Mouse (Mus musculus) limb, embryonic 15.5 days (tissue): ENCODE results near the gene Kdm4a. TPM values are rescaled to one million over a fixed set of nuclear protein-coding genes. Genes with fewer than 3 reads are reported as not detected.
A peak's percentile ranks its signal among the peaks of the same experiment; 100 is the strongest.

Experiments used
- ATAC-seq: fragments of 200-750 bp; cut with Nextera tagmentation; 2 replicates; pipeline ENCODE4 v1.8.0; 2017; ENCODE audit warnings: low read depth, moderate TSS enrichment; ENCODE audit not compliant: insufficient number of reproducible peaks, low FRiP score, low TSS enrichment
- H3K27ac ChIP-seq: fragments of 300-500 bp; sonication (generic); 2 replicates; pipeline ENCODE4 v1.5.1; 2015; ENCODE audit warnings: moderate library complexity, mild to moderate bottlenecking, inconsistent platforms
- H3K27me3 ChIP-seq: fragments of 300-500 bp; sonication (generic); 2 replicates; pipeline ENCODE4 v1.6.1; 2015; ENCODE audit warnings: inconsistent platforms
- H3K36me3 ChIP-seq: fragments of 300-500 bp; sonication (generic); 2 replicates; pipeline ENCODE4 v1.6.1; 2015; ENCODE audit warnings: inconsistent platforms
- H3K4me1 ChIP-seq: fragments of 300-500 bp; sonication (generic); 2 replicates; pipeline ENCODE4 v1.6.1; 2015; ENCODE audit warnings: inconsistent platforms
- H3K4me2 ChIP-seq: fragments of 300-500 bp; sonication (generic); 2 replicates; pipeline ENCODE4 v1.6.1; 2015; ENCODE audit warnings: mild to moderate bottlenecking, inconsistent platforms
- H3K4me3 ChIP-seq: fragments of 300-500 bp; sonication (generic); 2 replicates; pipeline ENCODE4 v1.5.1; 2015; ENCODE audit warnings: mild to moderate bottlenecking, inconsistent platforms
- H3K9ac ChIP-seq: fragments of 300-500 bp; sonication (generic); 2 replicates; pipeline ENCODE4 v1.6.1; 2015; ENCODE audit warnings: inconsistent platforms
- H3K9me3 ChIP-seq: fragments of 300-500 bp; sonication (generic); 2 replicates; pipeline ENCODE4 v1.6.1; 2016; ENCODE audit warnings: inconsistent platforms
- WGBS: fragments of 180-500 bp; shearing (Covaris S2); methylation state at CpG from one replicate; pipeline ENCODE4 v1.1.7; 2015; 5-methylcytosine and 5-hydroxymethylcytosine counted together
- polyA plus RNA-seq: library from polyadenylated mRNA; unstranded; fragments of >200 nt; fragmentation: Nextera tagmentation; extraction: Ambion mirVana; gene quantifications from 2 replicates; pipeline ENCODE4 v1.2.1, GENCODE M21; 2015

Gene Kdm4a
- polyA plus RNA-seq, 1 experiment from 2014 or later = 35.0 TPM

DNA sequence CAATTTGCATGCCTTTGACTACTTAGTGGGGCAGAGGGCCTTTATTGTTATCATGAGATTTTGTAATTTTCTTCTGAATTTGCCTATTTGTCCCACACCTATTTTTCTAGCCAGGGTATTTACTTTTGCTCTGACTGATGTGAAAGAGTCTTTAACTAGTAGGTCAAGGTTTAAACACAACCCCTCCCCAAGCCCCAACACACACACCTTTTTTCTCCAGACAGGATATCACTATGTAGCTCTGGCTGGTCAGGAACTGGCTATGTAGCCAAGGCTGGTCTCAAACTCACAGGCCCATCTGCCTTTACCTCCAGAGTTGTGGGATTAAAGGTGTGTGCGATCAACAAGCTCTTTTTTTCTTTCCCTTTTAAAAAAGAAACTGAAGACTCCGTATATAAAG lies 19.2 kb upstream of the Kdm4a start:
- Histone ChIP-seq H3K9me3 (no peaks in the 10 kb centered on the region), H3K4me2 (no peak overlapping the region), H3K4me3 (no peak overlapping the region), H3K9ac (no peak overlapping the region), H3K36me3 (no peaks in the 10 kb centered on the region), H3K4me1 (no peaks in the 10 kb centered on the region), H3K27me3 (no peaks in the 10 kb centered on the region), H3K27ac (no peak overlapping the region)
- 85% methylated on average over 2 of the region's 2 CpGs for WGBS
- no peak for ATAC-seq

DNA sequence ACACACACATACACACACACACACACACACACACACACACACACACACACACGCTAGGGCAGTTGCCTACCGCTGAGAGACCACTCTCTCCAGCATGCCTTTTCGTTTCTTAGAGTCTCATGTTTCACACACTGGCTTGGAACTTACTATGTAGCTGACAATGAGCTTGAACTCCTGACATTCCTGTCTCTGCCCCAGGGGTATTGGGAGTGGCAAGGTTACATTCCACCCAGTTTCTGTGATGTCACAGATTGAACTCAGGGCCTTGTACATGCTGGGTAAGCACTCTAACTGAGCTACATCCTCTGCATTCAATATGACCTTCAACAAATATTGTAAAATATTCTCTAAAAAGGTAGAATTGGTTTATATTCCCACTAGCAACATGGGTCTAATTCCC lies 18.8 kb upstream of the Kdm4a start:
- H3K9me3 ChIP-seq = no peaks in the 10 kb centered on the region
- H3K27ac ChIP-seq = no peak overlapping the region
- H3K4me3 ChIP-seq = no peak overlapping the region
- no peak overlapping the region for H3K9ac ChIP-seq
- ATAC-seq = no peak
- no peaks in the 10 kb centered on the region for H3K4me1 ChIP-seq
- no peaks in the 10 kb centered on the region for H3K27me3 ChIP-seq
- H3K36me3 ChIP-seq = no peaks in the 10 kb centered on the region
- 23% methylated on average over 3 of the region's 3 CpGs for WGBS
- H3K4me2 ChIP-seq = no peak overlapping the region

DNA sequence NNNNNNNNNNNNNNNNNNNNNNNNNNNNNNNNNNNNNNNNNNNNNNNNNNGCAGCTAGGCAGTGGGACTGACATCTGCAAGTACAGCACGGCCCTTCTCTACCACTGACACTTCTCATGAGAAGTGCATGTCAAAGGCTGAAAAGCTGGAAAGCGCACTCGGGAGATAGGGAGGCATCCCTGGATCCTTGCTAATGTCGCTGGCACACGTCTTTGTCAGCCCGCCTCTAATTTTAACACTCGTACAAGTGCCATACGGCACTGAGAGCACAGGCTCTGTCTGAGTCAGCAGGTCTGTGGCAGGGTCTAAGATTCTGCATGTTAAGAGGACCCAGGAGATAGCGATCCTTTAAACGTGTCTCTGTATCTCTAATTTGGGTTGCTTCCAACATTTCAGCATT lies 16.3 kb upstream of the Kdm4a start:
- H3K36me3 ChIP-seq = no peaks in the 10 kb centered on the region
- H3K27ac ChIP-seq = no peak overlapping the region
- 74% methylated on average over 10 of the region's 10 CpGs for WGBS
- no peak overlapping the region for H3K4me3 ChIP-seq
- ATAC-seq = no peak
- H3K4me1 ChIP-seq = no peaks in the 10 kb centered on the region
- H3K4me2 ChIP-seq = no peak overlapping the region
- no peak overlapping the region for H3K9ac ChIP-seq
- H3K27me3 ChIP-seq = no peaks in the 10 kb centered on the region
- no peaks in the 10 kb centered on the region for H3K9me3 ChIP-seq

DNA sequence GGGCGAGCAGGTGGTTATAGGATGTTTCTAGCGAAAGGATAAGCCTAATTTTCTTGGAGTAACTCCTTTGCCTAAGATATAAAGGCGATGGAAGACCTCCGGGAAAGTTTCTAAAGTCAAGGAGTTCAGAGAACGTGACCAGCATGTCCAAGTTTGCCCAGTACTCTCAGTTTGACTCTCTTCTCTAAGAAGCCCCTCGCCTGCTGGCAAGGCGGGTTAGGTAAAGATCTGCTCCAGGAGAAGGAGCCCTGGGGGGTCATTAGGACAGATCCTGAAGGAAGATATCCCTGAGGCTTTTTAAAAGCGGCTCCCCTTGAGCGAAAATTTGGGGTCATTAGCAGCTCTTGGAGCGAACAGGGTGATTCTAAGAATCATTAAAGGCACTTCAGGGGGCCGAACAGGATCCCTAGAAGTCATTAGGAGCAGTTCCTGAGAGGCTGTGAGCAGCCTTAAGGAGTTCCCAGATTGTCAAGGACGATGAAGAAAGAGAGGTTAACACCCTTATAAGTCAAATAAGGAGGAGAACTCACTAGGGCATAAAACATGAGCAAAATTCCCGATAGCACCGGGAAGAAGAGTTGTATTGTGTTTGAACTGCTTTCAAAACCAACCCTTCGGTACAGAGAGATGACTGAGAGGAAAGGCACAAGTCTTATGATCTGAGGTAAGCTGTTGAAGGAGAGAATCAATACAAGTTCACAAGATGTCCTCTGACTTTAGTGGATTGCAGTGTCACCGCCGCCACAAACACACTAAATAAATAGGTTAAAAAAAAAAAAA lies 648 bp upstream of the Kdm4a start:
- ATAC-seq = no peak
- Histone ChIP-seq H3K27me3 (no peaks in the 10 kb centered on the region), H3K36me3 (peaks cover 19% of the 10 kb centered on the region), H3K4me3 (peak overlapping the region; percentile 80), H3K9me3 (no peaks in the 10 kb centered on the region), H3K27ac (peak overlapping the region; percentile 96), H3K9ac (peak overlapping the region; percentile 31; the same call in 1 of the 2 replicates), H3K4me1 (peaks cover 13% of the 10 kb centered on the region), H3K4me2 (peak overlapping the region; percentile 66)
- 12% methylated on average over 17 of the region's 17 CpGs for whole genome bisulfite sequencing

DNA sequence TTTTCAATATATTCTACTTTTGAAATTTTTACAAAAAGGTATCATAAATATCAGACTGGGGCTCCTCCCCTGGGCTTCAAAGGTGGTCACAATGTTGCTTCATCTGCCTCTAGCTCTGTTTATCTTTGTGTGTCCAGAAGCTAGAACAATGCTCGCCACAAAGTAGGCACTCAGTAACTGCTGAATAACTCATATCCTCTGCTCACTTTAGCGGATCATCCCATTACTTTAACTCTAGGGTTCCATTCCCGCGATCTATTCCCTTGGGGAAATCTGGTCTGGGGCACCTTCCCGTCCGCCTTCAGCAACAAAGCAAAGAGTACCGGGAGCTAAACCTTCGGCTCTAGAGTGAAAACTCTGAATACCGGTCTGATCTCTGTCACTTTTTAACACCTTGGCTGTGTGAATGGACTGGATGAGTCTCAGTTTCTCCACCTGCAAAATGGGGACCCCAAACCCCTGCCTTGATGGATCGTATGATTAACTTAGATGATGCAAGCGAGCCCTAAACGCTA lies 834 bp downstream of the Kdm4a start:
- Histone ChIP-seq H3K9me3 (no peaks in the 10 kb centered on the region), H3K27ac (peak overlapping the region; percentile 96), H3K27me3 (no peaks in the 10 kb centered on the region), H3K4me2 (peak overlapping the region; percentile 57), H3K4me1 (peaks cover 13% of the 10 kb centered on the region), H3K4me3 (peak overlapping the region; percentile 80), H3K36me3 (peaks cover 34% of the 10 kb centered on the region), H3K9ac (peak overlapping the region; percentile 77)
- under 1% methylated on average over 12 of the region's 12 CpGs for WGBS
- ATAC-seq = no peak

DNA sequence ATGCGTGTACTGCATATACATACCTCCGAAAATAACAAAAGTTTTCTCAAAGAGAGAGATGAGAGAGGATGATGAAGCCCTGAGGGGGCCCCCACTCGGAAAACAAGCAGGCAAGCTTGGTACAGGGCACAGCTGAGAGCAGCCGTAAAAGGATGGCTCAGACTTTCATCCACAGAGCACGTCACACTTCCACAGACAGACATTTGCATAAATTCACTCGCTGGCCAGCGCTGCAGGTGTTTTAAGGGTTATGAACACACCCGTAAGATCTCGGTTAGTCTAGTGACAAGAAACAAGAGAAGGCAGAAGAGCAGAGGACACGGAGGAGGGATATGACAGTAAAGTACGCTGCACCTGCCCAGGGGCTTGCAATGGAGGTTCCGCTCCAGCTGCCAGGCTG lies 7.4 kb downstream of the Kdm4a start:
- H3K9me3 ChIP-seq = no peaks in the 10 kb centered on the region
- no peaks in the 10 kb centered on the region for H3K27me3 ChIP-seq
- H3K4me1 ChIP-seq = no peaks in the 10 kb centered on the region
- H3K36me3 ChIP-seq = peaks cover 98% of the 10 kb centered on the region
- H3K9ac ChIP-seq = no peak overlapping the region
- no peak for ATAC-seq
- 88% methylated on average over 12 of the region's 12 CpGs for WGBS
- H3K4me3 ChIP-seq = no peak overlapping the region
- H3K4me2 ChIP-seq = no peak overlapping the region
- H3K27ac ChIP-seq = no peak overlapping the region

DNA sequence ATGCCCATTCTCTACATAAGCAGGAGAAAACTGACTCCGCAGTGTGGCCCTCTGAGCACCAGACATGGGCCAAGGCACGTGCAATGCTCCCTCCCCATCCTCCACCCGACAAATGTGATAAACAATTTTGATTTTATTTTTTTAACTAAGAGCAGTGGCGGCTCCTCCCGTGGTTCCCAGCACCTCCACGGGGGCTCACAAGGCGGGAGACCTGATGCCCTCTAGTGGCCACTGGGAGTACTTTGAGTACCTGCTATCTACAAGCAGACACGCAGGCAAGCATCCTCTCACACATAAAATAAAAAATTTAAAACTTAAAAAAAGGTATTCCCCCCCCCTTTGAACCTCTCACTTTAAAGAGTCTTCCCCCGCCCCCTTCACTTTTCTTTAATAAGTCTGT lies 8.8 kb downstream of the Kdm4a start:
- 86% methylated on average over 9 of the region's 9 CpGs for WGBS
- Histone ChIP-seq H3K27ac (no peak overlapping the region), H3K4me3 (no peak overlapping the region), H3K4me1 (no peaks in the 10 kb centered on the region), H3K27me3 (no peaks in the 10 kb centered on the region), H3K36me3 (peaks cover 98% of the 10 kb centered on the region), H3K9me3 (no peaks in the 10 kb centered on the region), H3K4me2 (no peak overlapping the region), H3K9ac (no peak overlapping the region)
- no peak for ATAC-seq

DNA sequence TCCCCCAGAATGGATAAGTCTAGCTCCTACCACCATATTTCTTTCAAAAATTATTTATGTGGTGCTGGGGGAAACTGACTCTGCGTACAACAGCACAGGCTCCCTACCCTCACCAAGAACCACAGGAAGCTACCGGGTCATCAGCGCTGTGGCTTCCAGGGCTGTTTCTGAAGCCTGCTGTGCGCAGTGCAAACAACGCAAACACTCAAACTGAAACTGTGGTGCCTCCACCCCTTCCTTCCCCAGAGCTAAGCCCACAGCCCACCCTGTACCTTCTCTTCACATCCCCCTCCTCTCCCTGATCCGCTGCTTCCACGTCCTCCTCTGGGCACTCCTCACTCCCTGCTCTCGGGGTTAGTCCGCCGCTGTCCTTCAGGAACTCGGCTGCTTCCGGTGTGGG lies 17.7 kb downstream of the Kdm4a start:
- no peak for ATAC-seq
- Histone ChIP-seq H3K9ac (no peak overlapping the region), H3K36me3 (peaks cover 93% of the 10 kb centered on the region), H3K4me3 (no peak overlapping the region), H3K27me3 (no peaks in the 10 kb centered on the region), H3K27ac (no peak overlapping the region), H3K4me1 (no peaks in the 10 kb centered on the region), H3K9me3 (no peaks in the 10 kb centered on the region), H3K4me2 (no peak overlapping the region)
- 95% methylated on average over 12 of the region's 12 CpGs for WGBS

DNA sequence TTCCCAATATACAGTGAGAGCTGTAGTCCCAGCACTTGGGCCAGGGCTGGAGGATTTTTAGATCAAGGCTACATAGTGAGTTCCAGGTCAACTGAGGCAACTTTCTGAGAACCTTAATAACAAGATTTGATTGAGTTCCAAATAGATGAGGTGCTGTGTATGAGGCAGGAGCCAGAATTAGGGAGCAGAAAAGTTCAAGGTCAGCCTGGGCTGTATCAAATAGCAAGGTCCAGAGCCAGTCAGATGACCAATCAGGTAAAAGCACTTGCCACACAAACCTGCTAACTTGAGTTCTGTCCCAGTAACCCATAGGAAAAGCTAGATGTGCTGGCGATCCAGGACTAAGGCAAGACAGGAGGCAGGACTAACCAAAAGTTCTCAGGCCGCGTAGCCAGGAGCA lies 22.2 kb downstream of the Kdm4a start:
- no peak for ATAC-seq
- 97% methylated on average over 3 of the region's 3 CpGs for WGBS
- H3K9me3 ChIP-seq = no peaks in the 10 kb centered on the region
- no peak overlapping the region for H3K9ac ChIP-seq
- no peak overlapping the region for H3K4me2 ChIP-seq
- H3K27ac ChIP-seq = no peak overlapping the region
- H3K36me3 ChIP-seq = peaks cover 95% of the 10 kb centered on the region
- H3K4me3 ChIP-seq = no peak overlapping the region
- no peaks in the 10 kb centered on the region for H3K4me1 ChIP-seq
- H3K27me3 ChIP-seq = no peaks in the 10 kb centered on the region

DNA sequence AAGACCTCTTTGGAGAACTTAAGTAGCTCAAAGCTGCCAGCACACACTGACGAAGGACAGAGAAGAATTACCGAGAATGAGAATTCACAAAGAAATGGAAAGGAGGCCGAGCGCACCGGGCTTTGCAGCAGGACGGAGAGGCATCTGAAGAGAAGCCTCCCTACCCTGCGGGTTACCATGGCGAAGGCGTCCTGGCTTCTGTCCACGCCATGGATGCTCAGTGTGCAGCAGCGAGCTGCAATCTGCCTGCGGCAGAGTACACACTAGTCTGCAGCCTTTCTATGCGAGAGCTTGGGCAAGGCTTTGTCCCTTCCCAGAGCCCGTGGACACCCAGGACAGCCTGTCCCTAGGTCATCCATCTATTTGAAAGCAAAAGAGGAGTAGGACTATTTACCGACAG lies 23.3 kb downstream of the Kdm4a start:
- Histone ChIP-seq H3K4me3 (no peak overlapping the region), H3K4me1 (no peaks in the 10 kb centered on the region), H3K27ac (no peak overlapping the region), H3K36me3 (peaks cover 95% of the 10 kb centered on the region), H3K9me3 (no peaks in the 10 kb centered on the region), H3K4me2 (no peak overlapping the region), H3K27me3 (no peaks in the 10 kb centered on the region), H3K9ac (no peak overlapping the region)
- ATAC-seq = no peak
- WGBS = 92% methylated on average over 15 of the region's 15 CpGs

DNA sequence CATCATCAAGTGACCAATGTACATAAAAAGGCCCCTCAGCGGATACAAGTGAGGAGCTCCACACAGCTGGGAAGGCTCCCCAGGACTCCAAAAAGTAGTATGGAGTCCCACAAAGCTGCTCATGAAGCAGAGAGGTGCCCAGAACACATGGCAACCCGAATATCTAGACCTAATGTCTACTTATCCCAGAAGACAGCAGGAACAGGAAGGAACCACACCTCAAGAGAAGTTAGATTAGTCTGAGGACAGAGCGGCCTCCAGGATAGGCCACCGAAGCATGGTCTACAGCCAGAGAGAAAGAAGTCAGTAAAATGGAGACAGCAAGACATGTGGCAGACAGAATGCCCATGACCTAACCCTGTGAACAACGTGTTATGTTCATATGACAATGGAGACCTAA lies 25.0 kb downstream of the Kdm4a start:
- Histone ChIP-seq H3K27me3 (no peaks in the 10 kb centered on the region), H3K36me3 (peaks cover 94% of the 10 kb centered on the region), H3K4me1 (no peaks in the 10 kb centered on the region), H3K4me2 (no peak overlapping the region), H3K9ac (no peak overlapping the region), H3K9me3 (no peaks in the 10 kb centered on the region), H3K27ac (no peak overlapping the region), H3K4me3 (no peak overlapping the region)
- no peak for ATAC-seq
- WGBS = 91% methylated on average over 5 of the region's 5 CpGs

DNA sequence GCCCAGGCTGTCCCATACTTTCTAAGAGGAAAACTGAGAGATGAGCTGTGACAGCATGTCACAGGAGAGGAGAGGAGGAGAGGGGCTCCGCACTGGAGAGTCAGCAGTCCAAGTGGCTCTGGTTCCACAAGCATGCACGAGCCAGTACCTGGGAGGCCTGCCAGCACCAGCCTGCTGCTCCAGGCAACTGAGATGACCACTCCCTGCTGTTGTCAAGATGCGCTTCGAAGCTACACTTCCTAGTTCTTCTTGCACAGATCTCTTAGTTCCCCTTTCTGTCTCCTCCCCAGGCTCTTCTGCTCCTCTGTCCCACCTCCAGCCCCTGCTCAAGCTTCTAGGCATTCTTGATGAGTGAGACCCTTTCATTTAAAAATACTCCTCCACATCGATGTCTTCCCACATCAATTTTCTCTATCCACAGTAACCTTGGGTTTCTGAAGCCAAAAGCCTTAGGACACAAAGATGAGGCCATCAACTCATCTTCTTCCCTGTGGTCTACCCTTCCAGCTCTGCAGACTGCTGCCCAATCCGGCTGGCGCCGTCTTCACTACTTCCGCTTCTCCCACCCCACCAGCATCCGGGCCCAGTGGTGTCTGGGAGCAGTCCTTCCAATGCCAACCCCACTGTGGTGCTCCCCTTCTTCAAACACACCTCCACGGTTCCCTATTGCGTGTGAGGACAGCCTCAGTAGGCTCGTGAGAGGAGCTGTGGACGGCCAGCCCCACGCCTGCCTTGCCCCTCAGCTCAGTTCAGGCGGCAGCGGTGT lies 27.6 kb downstream of the Kdm4a start:
- no peaks in the 10 kb centered on the region for H3K4me1 ChIP-seq
- no peak for ATAC-seq
- H3K36me3 ChIP-seq = peaks cover 96% of the 10 kb centered on the region
- no peak overlapping the region for H3K4me3 ChIP-seq
- H3K9ac ChIP-seq = no peak overlapping the region
- H3K27ac ChIP-seq = no peak overlapping the region
- 91% methylated on average over 17 of the region's 17 CpGs for WGBS
- H3K9me3 ChIP-seq = no peaks in the 10 kb centered on the region
- H3K4me2 ChIP-seq = no peak overlapping the region
- no peaks in the 10 kb centered on the region for H3K27me3 ChIP-seq
